Mouse (Mus musculus) erythroblast, embryonic 14.5 days (primary cell): ENCODE results near the gene Cdkal1.

Source experiments
- GATA1 ChIP-seq: IDR thresholded peaks from 2 replicates; pipeline ENCODE4 v1.6.1; 2012; ENCODE audit warnings: low read length, inconsistent platforms, mixed read lengths
- TAL1 ChIP-seq: IDR thresholded peaks from 3 replicates; pipeline ENCODE4 v1.6.1; 2012; ENCODE audit warnings: low read length, inconsistent platforms, mixed read lengths

DNA sequence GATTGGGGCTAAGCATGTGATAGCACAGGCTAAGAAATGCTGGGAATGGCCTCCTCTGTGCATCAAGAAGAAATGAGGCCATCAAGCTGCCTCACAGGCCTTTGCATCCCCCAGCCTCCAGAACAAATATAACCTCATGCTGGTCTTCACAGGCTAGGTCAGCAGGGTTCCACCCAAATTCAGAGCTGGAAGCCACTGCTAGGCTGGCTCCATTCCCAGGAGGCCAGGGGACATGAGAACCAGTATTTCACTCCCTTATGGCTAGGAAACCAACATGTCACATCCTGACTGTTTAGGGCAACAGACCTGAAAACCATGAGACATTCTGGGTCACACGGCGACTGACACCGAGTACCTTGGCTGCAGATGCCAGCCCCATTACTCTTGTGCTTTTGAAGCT lies 700.2 kb downstream of the Cdkal1 start:
- TF ChIP-seq TAL1 = no peak
- no peak for TF ChIP-seq GATA1
